Mouse (Mus musculus): ENCODE data around the gene Adprhl2.
A peak's percentile ranks its signal among the peaks of the same experiment; 100 is the strongest.

The Adprhl2 gene

DNA sequence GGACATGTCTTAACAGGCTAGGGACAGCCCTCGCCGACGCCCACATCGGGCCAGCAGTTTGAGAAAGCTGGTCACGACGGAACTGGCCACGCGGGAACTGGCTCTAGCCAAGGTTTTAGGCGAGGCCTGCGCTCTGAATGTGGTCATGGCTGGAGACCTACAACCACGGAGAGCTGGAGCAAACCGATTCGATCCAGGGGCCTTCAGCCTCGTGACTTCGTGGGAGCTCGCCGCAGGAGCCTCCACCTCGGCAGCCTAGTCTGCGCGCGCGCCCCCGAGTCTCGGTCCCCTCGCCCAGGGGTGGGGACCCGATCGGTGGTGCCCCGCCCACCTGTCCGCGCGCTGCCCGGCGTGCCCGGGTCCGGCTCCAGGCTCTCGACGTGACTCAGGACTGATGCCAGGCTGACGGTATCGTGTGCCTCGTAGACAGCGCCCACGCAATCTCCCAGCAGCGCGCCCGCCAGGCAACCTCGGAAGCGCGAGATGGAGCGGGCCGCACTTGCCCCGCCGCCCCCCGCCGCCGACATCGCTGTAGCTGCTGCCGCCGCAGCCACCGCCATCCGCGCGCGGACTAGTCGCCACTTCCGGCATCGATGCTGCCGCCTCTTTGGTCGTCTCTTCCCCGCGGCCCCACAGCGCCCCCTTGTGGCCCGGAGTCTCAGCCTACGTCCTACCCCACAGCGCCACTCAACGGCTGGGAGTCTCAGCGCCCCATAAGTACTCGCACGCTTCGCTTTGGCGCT lies at the start of gene Adprhl2:
Gene Adprhl2 (minus strand): TSS at position 593 of the 743 bp plus-strand sequence.
- DNase-seq, result peak; percentile 97 to 99

GRCm38 (mm10) chr4:126360069-126360468 lies 38.6 kb upstream of the Adprhl2 start:
- DNase-seq, result no peak

DNA sequence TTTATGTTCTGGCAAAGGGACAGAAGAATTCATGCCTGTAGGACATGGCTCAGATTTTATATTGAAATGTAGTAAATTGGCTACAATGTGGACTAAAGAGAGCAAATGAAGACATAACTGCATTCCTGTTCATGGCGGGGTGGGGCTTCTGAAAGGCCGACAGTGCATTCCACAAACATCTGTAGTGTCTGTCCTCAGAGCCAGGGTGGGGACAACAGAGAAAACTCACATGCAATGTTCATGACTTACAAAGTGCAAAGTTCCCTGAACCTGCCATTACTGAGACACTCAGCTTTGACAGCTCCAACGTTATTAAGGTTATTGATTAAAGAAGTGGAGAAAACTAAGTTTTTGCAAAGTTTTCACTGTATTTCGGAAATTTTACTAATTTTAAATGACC lies 21.9 kb upstream of the Adprhl2 start:
- peak in 1 of 2 experiments; percentile 11 for DNase-seq

DNA sequence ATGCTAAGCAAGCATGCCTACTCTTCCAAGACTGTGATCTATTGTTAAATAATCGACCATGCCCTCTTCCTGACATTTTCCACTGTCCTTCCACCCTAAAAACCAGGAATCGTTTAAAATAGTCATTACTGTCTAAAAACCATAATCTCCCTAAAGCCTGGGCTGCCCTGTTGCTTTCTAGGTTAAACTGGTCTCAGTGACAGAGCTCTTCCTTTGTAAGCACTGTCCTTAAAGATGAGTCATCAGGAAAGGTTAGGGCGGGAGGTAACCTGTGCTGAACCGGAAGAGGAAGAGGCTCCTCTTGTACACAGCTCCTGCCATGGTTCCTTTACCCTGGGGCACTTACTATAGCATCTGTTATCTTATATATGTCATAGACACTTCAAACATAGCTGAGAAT lies 18.0 kb upstream of the Adprhl2 start:
- DNase-seq, result no peak

DNA sequence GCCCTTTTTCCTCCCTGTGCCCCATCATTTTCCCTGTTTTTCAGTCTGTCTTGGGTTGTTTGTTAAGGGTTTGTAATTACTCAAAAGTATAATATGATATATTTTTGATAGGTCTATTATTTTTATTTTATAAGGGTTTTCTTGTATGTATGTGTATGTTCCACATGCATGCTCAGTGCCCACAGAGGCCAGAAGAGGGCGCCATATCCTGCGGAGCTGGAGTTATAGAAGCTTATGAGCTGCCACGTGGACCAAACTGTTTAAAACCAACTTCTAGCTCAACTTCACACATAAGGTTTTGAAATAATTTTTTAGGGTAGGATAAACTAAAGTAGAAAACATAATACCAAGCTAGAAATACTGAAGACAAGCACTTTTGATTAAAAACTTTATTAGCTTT lies 10.9 kb upstream of the Adprhl2 start:
- DNase-seq, result peak in 1 of 2 experiments; percentile 31

DNA sequence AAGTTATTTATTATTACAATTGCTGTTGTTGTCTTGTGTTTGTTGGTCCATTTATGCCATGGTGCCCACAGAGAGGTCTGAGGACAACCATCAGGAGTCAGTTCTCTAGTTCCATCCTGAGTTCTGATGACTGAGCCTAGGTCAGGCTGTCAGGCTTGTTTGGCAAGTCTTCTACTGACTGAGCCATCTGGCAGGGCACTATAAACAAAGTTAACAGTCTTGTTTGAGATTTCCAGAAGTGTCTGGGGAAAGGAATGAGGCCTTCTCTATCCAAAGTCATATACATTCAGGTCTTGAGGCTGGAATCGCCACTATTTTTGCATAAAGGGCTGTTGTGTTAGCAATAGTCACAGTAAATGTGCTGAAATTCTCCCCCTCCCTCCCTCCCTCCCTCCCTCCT lies 10.2 kb upstream of the Adprhl2 start:
- no peak for DNase-seq

- DNase-seq, result no peak
Measured at GRCm38 (mm10) chr4:126330295-126330694, 8.8 kb upstream of the Adprhl2 start.

DNA sequence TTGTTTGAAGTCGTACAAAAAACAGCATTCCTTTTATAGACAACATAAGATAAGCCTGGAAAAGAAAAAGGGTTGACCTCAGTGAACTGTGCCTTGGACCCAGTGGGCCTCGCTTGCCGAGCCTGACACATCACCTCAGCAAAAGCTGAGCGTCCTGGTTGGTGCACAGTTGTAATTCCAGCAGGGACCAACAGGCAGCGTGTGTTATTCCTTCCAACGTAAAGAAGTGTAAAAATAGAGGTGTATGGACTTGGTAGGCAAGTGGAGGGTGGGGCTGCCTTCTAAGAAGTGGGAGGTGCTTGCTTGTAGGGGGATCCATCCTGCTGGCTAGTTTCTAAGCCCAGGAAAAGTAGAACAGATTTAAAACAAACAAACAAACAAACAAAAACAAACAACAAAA lies 4.5 kb upstream of the Adprhl2 start:
- DNase-seq, result no peak

- DNase-seq, result peak in 1 of 2 experiments; percentile 45
Measured at GRCm38 (mm10) chr4:126325281-126325861, 3.9 kb upstream of the Adprhl2 start, which contains the start of gene Tekt2. Gene Tekt2 (minus strand): TSS chr4:126325688.

GRCm38 (mm10) chr4:126324861-126325260 lies 3.4 kb upstream of the Adprhl2 start:
- DNase-seq, result no peak

GRCm38 (mm10) chr4:126322646-126323045 lies 1.1 kb upstream of the Adprhl2 start:
- peak in 1 of 2 experiments; percentile 37 for DNase-seq

DNA sequence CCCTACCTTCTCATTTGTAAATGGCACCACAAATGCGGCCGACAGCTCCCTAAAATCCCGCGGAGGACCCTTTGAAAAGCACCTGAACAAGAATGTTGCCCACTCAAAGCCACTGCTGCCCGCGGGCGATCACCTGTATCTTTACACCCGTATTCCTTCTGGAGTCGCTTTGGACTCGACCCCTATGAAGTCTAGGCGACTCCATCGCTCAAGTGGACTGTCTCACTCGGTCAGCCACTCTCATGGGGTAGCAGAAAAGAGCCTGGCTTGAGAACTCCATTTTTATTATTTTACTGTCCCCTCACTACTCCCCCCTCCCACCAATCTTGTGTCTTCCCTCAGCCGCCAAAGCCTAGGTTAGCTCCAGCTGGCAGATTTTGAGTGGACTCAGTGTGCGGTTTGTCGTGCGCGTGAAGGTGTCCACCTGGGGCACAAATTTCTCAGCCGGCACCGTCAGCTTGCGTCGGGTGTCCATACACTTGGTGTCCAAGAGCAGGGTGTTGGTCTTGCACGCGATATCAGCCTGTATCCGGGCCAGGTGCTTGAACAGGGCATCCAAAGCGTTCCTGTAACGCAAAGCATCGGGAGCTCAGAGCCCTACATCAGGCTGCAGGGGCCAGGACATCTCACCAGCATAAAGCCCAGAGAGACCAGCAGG lies 480 bp upstream of the Adprhl2 start:
- peak in 1 of 2 experiments; percentile 36 for DNase-seq

GRCm38 (mm10) chr4:126319806-126320205 lies 1.7 kb downstream of the Adprhl2 start:
- DNase-seq, result no peak

- DNase-seq, result peak in 1 of 2 experiments; percentile 37
Measured at GRCm38 (mm10) chr4:126316443-126317040, 5.0 kb downstream of the Adprhl2 start.

DNA sequence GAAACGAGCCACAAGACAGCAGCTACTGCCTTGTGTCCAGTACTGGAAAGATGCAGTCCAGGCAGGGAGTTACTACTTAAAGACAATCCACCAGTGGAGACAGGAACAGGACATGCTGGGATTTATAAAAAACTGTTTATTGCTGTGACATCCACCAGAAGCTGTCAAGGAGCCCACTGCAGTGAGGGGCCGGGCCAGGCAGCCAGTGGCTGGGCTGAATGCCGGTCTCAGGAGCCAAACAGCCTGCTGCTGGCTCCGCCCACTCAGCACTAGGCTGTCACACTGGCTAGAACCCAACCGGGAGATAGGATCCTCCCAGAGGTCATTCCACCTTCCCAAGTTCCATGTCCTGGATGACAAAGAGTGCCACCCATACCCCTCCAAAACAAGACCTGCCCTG lies 5.6 kb downstream of the Adprhl2 start:
- DNase-seq, result peak; percentile 68 to 80

DNA sequence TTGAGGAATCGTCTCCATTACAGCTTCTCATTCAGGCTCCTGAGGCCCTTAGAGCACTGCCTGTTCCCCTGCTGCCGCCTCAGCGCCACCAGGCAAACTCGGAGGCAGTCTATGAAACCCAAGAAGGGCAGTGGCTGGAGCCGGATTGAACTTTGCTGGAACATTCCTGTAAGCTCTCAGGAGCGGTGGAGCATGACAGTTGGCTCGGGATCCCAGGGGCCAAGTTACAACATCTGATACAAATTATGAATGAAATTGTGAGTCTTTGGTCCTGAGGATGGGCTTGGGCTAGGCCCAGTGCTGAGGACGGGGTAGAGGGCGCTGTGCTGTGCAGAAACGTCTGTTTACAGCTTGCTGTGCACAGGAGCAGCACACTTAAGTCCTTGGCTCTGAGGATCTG lies 7.1 kb downstream of the Adprhl2 start:
- peak; percentile 74 to 88 for DNase-seq

- peak in 1 of 2 experiments; percentile 45 for DNase-seq
Measured at GRCm38 (mm10) chr4:126313202-126313601, 8.3 kb downstream of the Adprhl2 start.

- peak in 1 of 2 experiments; percentile 36 for DNase-seq
Measured at GRCm38 (mm10) chr4:126311566-126312200, 9.8 kb downstream of the Adprhl2 start.

GRCm38 (mm10) chr4:126310344-126310743 lies 11.2 kb downstream of the Adprhl2 start:
- peak in 1 of 2 experiments; percentile 38 for DNase-seq

DNA sequence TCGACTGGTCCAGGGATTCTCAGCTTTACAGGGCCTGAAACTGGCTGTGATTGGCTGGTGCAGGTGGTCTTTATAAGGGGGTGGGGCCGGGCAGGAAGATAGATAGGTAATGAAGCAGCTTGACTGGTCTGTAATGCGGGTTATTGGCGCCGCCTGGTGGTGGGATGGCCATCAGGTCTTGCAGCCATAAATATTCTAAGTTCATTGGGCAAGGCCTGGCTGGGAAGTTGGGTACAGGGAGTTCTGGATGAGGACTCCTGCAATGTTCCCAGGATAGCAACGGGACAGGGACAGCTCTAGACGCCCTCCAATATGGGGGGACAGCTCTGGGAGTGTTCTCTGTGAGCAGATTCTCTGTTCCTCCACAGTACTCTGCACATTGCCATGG lies 11.6 kb downstream of the Adprhl2 start:
- DNase-seq, result peak; percentile 88 to 94

- peak in 1 of 2 experiments; percentile 55 for DNase-seq
Measured at GRCm38 (mm10) chr4:126309211-126309921, 12.1 kb downstream of the Adprhl2 start.

DNA sequence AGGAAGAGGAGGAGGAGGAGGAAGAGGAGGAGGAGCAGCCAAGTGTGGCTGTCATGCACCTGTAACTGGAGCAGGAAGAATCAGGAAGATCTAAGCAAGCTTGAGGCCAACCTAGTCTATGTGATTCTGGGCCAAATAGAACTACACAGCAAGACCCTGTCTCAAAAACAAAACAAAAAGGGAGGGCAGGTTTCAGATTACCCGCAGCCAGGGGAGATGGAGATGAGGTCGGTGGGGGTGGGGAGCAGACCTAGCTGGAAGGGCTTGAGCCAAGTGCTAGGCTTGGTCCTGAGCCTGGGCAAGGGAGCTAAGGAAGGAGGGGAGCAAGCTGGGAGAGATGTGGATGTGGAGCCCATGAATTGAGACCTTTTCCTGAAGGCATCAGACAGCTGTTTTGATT lies 14.7 kb downstream of the Adprhl2 start:
- no peak for DNase-seq

All from kidney, postnatal 25 days (tissue).